Mouse (Mus musculus) liver, postnatal 0 days (tissue): ENCODE data around the gene Zfp423. TPM values are rescaled to one million over a fixed set of nuclear protein-coding genes. Genes with fewer than 3 reads are reported as not detected.

Experiments
- ATAC-seq: fragments of 200-750 bp; cut with Nextera tagmentation; 2 replicates; pipeline ENCODE4 v1.8.0; 2017; ENCODE audit warnings: mild to moderate bottlenecking, moderate library complexity
- DNase-seq: peaks from one replicate; pipeline ENCODE4 v3.0.0-alpha.2; 2016
- H3K27ac ChIP-seq: fragments of 300-500 bp; sonication (generic); 2 replicates; pipeline ENCODE4 v1.5.1; 2014; ENCODE audit warnings: antibody characterized with exemption, moderate library complexity, mild to moderate bottlenecking, low read depth
- H3K27me3 ChIP-seq: fragments of 300-500 bp; sonication (generic); 2 replicates; pipeline ENCODE4 v1.6.1; 2014; ENCODE audit warnings: low read length, control low read depth, mixed read lengths; ENCODE audit not compliant: insufficient read depth
- H3K36me3 ChIP-seq: fragments of 300-500 bp; sonication (generic); replicated peaks from 2 replicates; pipeline ENCODE4 v1.6.1; 2014; ENCODE audit warnings: mild to moderate bottlenecking, control low read depth, low read length, moderate library complexity, mixed read lengths; ENCODE audit not compliant: insufficient read depth
- H3K4me1 ChIP-seq: fragments of 300-500 bp; sonication (generic); 2 replicates; pipeline ENCODE4 v1.6.1; 2014; ENCODE audit warnings: antibody characterized with exemption, mild to moderate bottlenecking, control low read depth; ENCODE audit not compliant: insufficient read depth
- H3K4me2 ChIP-seq: fragments of 300-500 bp; sonication (generic); 2 replicates; pipeline ENCODE4 v1.6.1; 2014; ENCODE audit warnings: low read depth, mild to moderate bottlenecking, low read length, moderate library complexity, mixed read lengths
- H3K4me3 ChIP-seq: fragments of 300-500 bp; sonication (generic); 2 replicates; pipeline ENCODE4 v1.5.1; 2014; ENCODE audit warnings: low read depth, low read length
- H3K9ac ChIP-seq: fragments of 300-500 bp; sonication (generic); replicated peaks from 2 replicates; pipeline ENCODE4 v1.6.1; 2014; ENCODE audit warnings: mild to moderate bottlenecking, moderate library complexity
- H3K9me3 ChIP-seq: fragments of 300-500 bp; sonication (generic); 2 replicates; pipeline ENCODE4 v1.6.1; 2016; ENCODE audit warnings: mild to moderate bottlenecking, control low read depth, low read length, mixed read lengths
- CTCF ChIP-seq: sonication (generic); IDR thresholded peaks from 2 replicates; pipeline ENCODE4 v1.5.1; 2016; ENCODE audit warnings: antibody characterized with exemption, low read depth
- EP300 ChIP-seq: IDR thresholded peaks from 2 replicates; pipeline ENCODE4 v1.6.1; 2016; ENCODE audit warnings: antibody characterized with exemption, low read depth, mild to moderate bottlenecking
- WGBS: fragments of 180-500 bp; shearing (Covaris S2); extraction: QIAGEN DNeasy Blood & Tissue Kit; methylation state at CpG from one replicate; pipeline ENCODE4 v1.1.7; 2014; ENCODE audit not compliant: insufficient replicate concordance; 5-methylcytosine and 5-hydroxymethylcytosine counted together
- polyA plus RNA-seq: library from polyadenylated mRNA; unstranded; fragments of >200 nt; fragmentation: Nextera tagmentation; extraction: Ambion mirVana; gene quantifications from 2 replicates; pipeline ENCODE4 v1.2.1, GENCODE M21; 2015

Gene Zfp423
- polyA plus RNA-seq, 1 experiment from 2014 or later, result 0.31 TPM

DNA sequence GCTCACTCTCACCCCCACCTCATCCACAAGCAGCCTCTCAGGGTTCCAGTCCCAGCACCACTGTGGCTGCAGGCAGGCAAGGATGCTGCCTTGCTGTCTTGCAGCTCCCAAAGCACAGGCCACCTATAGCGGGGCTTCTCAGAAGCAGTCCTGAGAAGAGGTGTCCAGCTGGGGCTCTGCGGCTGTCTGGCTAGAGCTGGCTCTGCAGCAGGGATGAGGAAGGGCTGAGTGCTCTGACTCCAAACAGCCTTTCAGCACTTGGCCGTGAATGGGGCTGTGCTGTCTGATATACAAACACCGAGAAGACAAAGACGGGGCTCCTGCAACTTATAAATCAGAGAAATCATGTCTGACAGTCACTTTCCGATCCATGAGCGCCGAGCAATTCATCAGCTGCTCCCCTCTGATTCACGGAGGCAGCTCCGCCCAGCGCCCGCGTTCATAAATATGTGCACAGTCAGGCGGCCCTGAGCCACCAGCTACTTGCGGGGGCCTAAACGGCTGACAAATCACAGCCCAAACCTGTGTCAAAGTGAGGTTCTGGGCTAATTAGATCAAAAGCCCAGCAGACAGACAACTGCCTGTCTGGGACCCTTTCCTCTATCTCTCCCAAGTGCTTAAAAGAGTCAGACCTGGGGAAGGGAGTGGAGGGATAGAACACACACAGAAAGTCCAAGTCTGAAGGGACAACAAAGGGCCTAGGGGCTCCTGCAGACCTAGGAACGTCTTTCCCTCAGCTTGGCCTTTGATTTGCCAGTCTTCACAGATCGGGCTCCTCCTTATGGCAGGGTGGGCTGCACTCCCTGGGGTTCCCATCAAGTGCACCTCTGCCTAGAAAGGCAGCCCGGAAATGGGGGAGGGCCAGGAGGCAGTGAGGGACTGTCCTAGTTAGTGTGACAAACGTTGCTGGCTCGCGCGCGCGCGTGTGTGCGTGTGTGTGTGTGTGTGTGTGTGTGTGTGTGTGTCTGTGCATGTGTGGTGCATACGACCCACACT is 269.0 kb downstream of the Zfp423 start:
- no peak overlapping the region for H3K4me2 ChIP-seq
- H3K4me1 ChIP-seq, result no peaks in the 10 kb centered on the region
- no peak overlapping the region for H3K9ac ChIP-seq
- no peaks in the 10 kb centered on the region for H3K27me3 ChIP-seq
- DNase-seq (no peak), ATAC-seq (no peak)
- WGBS, result 43% methylated on average over 28 of the region's 28 CpGs
- no peak overlapping the region for H3K27ac ChIP-seq
- no peak overlapping the region for H3K4me3 ChIP-seq
- no peaks in the 10 kb centered on the region for H3K36me3 ChIP-seq
- no peaks in the 10 kb centered on the region for H3K9me3 ChIP-seq
- no peak for TF ChIP-seq CTCF
- no peak for TF ChIP-seq EP300

DNA sequence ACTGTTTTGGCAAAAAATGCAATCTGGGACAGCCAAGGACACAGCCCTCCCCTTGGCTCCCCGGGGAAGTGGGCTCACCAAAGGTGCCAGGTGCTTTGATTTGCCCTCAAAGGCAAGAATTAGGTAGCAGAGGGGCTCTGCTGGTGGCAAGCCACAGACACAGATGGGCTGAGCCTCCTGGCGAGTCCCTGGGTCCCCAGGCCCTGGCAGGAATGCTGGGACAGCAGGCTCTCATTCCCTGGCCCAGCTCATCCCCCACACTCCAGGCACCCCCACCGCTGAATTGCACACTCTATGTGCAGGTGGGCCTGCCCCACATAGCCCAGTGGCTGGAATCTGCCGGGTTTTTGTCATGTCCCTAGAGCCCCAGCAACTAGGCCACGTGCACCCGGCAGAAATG is 270.2 kb downstream of the Zfp423 start:
- no peak overlapping the region for H3K4me3 ChIP-seq
- H3K27ac ChIP-seq, result no peak overlapping the region
- no peak overlapping the region for H3K4me2 ChIP-seq
- ATAC-seq (no peak), DNase-seq (no peak)
- H3K27me3 ChIP-seq, result no peaks in the 10 kb centered on the region
- no peaks in the 10 kb centered on the region for H3K9me3 ChIP-seq
- H3K9ac ChIP-seq, result no peak overlapping the region
- no peak for TF ChIP-seq CTCF
- no peaks in the 10 kb centered on the region for H3K36me3 ChIP-seq
- no peaks in the 10 kb centered on the region for H3K4me1 ChIP-seq
- 68% methylated on average over 6 of the region's 6 CpGs for WGBS

DNA sequence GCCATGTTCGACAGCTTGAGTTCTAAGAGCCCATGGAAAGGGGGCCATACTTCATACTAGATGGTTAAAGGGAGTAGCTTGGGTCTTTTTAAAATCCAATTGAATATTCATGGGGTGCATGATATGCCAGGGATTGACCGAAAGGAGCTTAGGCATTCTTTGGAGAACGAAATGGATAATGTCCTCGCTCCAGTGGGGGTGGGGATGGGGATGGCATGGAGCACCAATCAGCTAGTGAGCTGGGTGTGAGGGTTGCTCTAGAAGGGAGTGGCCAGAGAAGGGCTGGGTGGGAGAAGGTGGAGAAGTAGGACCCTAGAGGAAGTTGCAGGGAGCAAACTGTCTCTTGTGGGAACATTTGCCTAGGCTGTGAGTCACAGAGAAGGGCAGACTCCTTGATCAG is 271.0 kb downstream of the Zfp423 start:
- no peaks in the 10 kb centered on the region for H3K4me1 ChIP-seq
- no peak overlapping the region for H3K9ac ChIP-seq
- H3K27me3 ChIP-seq, result no peaks in the 10 kb centered on the region
- 64% methylated on average over 4 of the region's 4 CpGs for WGBS
- H3K27ac ChIP-seq, result no peak overlapping the region
- H3K36me3 ChIP-seq, result no peaks in the 10 kb centered on the region
- TF ChIP-seq EP300, result no peak
- no peak for TF ChIP-seq CTCF
- DNase-seq (no peak), ATAC-seq (no peak)
- no peak overlapping the region for H3K4me3 ChIP-seq
- no peak overlapping the region for H3K4me2 ChIP-seq
- no peaks in the 10 kb centered on the region for H3K9me3 ChIP-seq

DNA sequence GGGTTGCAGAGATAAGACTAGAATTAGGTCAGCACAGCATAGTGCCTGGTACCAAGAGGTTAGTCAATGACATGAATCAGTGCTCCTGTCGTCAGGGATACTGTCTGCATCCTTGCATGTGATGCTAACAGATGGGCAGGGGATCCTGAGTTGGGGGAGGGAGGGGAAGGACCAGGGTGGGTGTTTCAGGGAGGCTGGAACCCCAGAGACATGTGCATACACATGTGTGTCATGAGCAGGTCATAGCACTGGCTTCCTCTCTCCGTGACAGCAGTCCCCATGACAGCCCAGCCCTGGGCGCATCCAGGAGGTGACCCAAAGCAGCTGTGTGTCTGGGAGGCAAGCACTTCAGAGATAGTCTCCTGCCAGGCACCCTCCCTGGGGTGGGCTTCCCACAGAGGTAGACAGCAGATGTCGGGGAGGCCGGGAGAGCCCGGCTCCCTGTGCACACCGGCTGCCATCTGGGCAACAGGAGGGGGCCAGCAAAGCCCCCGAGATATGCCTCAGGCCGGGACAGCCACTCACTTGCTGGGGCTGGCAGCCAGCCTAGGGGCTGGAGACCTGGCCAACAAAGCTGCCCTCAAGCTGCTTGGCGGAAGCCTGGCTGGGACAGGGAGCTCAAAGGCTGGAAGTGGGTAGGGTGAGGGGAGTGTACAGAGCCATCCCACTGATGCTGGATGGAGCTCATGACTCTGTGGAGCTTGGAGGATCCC is 272.3 kb downstream of the Zfp423 start:
- H3K4me1 ChIP-seq, result no peaks in the 10 kb centered on the region
- H3K4me3 ChIP-seq, result no peak overlapping the region
- no peaks in the 10 kb centered on the region for H3K9me3 ChIP-seq
- DNase-seq, result no peak
- no peak for ATAC-seq
- no peaks in the 10 kb centered on the region for H3K27me3 ChIP-seq
- H3K36me3 ChIP-seq, result no peaks in the 10 kb centered on the region
- TF ChIP-seq CTCF (no peak), EP300 (no peak)
- H3K4me2 ChIP-seq, result no peak overlapping the region
- no peak overlapping the region for H3K27ac ChIP-seq
- no peak overlapping the region for H3K9ac ChIP-seq
- WGBS, result 76% methylated on average over 10 of the region's 10 CpGs

DNA sequence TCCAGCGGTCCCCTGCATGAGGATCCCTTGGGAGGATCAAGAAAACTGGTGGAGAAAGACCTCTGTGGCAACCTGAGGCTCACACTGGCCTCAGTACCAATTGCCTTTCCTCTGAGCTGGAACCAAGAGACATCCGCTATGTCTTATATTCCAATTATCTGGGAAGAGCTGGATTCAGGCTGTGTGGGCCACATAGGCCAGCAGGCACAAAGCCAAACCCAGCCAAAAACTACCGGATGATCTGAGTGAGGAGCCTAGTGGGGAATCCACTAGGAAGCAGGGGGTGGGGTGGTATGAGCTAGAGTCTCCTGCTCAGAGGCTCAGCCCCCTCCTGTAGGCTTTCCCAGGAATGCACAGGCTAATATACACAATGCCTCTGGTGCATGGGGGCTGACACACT is 273.4 kb downstream of the Zfp423 start:
- no peak overlapping the region for H3K4me2 ChIP-seq
- H3K9me3 ChIP-seq, result no peaks in the 10 kb centered on the region
- TF ChIP-seq EP300 (no peak), CTCF (no peak)
- 61% methylated on average over 3 of the region's 3 CpGs for WGBS
- no peak for DNase-seq
- no peak for ATAC-seq
- H3K9ac ChIP-seq, result no peak overlapping the region
- H3K4me1 ChIP-seq, result no peaks in the 10 kb centered on the region
- H3K27me3 ChIP-seq, result no peaks in the 10 kb centered on the region
- no peak overlapping the region for H3K27ac ChIP-seq
- H3K36me3 ChIP-seq, result no peaks in the 10 kb centered on the region
- no peak overlapping the region for H3K4me3 ChIP-seq

DNA sequence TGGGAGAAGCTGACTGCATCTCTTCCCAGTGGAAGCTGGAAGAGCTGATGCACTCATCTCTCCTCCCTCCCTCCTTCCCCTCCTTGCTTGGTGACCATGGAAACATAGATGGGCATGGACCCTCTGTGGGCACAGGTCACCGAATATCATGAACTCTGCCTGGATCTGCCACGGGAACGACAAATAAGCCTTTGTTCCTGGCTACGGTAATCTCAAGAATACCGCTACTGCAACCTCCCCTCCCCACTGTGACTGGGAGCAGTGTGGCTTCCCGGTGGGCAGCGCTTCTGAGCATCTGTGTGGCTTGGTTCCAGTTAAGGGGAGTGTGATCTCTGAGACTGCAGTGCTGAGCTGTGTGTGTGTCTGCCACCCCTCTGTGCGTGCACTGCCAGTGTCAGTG is 274.0 kb downstream of the Zfp423 start:
- WGBS, result 62% methylated on average over 8 of the region's 8 CpGs
- Histone ChIP-seq H3K27ac (no peak overlapping the region), H3K4me3 (no peak overlapping the region), H3K9me3 (no peaks in the 10 kb centered on the region), H3K4me1 (no peaks in the 10 kb centered on the region), H3K9ac (no peak overlapping the region), H3K36me3 (no peaks in the 10 kb centered on the region), H3K4me2 (no peak overlapping the region), H3K27me3 (no peaks in the 10 kb centered on the region)
- DNase-seq, result no peak
- ATAC-seq, result no peak
- TF ChIP-seq CTCF, result no peak
- TF ChIP-seq EP300, result no peak
